Mouse (Mus musculus) megakaryocyte, adult 5-6 weeks (primary cell): ENCODE data around the gene Cx3cl1. TPM values are rescaled to one million over a fixed set of nuclear protein-coding genes. Genes with fewer than 3 reads are reported as not detected.

Source experiments
- ATAC-seq: 2 replicates; pipeline ENCODE4 v1.8.0; 2016; ENCODE audit warnings: mild to moderate bottlenecking, inconsistent platforms; ENCODE audit not compliant: poor library complexity, severe bottlenecking
- total RNA-seq, 2 experiments: library from RNA; stranded (forward) in 1 of 2; stranded (reverse) in 1 of 2; fragments of 153-499, 151-499 nt in 1 of 2; fragments of 221-1000, 200-1000 nt in 1 of 2; gene quantifications; 2 replicates each; pipeline versions ENCODE4 v1.2.3 to v1.2.4; 2015 to 2017

The Cx3cl1 gene
- total RNA-seq, 2 experiments from 2014 or later, result 0.13 TPM; not detected in 1

DNA sequence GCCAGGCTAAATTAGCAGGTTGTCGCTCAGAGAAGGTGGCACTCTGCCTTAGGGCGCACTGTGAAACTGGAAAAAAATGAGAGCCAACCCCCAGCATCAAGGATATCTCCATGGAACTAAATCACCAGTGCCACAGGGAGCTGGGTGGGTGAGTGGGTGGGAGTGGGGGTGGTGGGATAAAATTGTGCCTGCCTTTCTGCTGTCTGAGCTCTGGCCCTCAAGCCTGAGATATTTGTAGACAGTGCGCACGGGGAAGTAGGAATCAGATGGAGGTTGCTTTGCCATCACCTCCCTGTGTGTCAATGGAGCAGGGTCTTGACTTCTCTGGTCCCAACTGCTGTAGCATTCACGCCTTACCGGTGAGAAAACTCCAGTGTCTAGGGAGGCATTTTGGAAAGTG lies 1.2 kb downstream of the Cx3cl1 start:
- no peak for ATAC-seq

DNA sequence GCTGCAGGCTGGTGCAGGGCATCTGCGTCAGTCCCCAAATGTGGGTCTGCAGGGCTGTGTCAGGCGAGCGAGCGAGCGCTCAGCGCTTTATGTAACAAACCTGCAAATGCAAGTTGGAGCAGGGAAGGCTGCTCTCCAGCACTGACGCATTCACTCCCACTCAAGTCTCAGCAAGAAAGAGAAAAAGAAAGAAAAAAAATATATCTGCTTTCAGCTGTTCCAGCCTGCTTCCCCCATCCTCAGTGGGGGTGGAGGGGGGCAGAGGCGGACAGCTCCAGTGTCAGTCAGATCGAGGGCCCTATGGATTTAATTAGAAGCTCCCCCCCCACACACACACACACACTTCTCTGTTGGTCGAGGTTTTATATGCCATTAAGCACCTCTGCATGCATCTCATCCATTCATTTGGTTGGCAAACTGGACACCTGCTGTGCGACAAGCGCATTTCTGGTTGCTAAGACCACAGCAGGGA lies 1.9 kb downstream of the Cx3cl1 start:
- no peak for ATAC-seq

DNA sequence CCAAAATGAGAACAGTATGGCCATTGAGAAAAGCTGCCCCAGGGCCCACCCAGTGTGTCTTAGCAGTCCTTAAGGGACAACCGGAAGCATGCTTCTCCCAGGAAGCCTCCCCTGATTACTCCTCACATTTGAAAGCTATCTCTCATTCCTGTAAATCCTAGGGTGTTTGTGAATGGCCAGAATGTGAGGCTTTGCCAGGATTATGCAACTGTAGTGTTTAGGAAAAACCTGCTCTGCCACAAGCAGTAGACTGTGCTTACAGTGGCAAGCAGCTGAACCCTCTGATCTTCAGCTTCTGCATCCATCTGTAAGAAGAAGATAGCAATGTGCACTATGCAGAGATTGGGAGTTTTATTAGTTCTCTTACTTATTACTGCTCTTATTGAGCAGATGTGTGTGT lies 2.8 kb downstream of the Cx3cl1 start:
- ATAC-seq, result no peak

DNA sequence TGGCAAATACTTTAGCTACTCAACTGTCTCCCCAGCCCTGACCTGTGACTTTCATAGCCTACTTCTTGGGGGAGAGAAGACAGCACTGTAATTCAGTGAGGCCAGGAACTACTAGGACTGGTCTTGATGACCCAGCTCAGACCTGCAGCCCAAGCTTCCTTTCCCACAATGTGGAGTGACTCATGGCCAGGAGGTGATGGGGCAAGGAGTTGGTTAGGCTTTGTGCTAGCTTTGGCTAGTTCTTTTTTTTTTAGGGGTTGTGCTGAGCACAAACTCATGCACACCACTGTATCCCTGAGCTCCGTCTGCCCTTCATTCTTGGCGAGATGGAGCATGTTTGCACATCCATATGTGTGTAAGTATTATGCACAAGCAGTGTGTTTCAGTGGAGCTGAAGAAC lies 4.5 kb downstream of the Cx3cl1 start:
- ATAC-seq, result no peak

DNA sequence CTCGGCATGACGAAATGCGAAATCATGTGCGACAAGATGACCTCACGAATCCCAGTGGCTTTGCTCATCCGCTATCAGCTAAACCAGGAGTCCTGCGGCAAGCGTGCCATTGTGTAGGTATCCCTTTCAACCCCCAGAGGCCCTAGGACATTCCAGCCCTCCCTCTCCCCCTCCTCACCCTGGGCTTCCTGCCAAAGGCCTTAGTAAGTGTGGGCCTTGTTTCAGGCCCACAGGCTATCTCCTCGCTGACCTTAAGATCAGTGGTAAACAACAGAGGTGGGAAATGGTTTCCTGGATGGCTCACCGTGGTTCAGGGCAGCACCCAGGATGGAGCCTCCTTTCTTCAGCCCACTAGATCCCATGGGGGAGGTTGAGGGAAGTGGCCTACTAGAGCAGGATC lies 6.2 kb downstream of the Cx3cl1 start:
- no peak for ATAC-seq

DNA sequence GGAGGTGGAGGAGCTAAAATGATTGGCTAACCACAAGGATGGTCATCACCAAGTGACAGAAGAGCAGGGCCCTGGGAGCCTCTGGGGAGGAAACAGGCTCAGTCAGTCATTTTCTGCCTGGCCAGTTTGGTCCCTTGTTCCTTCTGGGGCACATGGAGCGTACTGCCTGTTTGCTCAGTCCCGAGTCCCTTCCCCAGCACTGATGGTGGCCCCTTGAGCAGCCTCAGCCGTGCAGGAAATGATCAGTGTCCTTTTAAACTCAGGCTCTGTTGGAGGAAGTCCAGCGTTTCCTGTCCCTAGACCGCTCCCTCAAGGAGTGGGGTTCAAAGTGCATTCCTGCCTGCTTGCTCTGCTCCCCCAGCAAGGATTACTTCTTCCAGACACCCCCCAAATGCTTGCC lies 6.7 kb downstream of the Cx3cl1 start:
- peak; percentile 41; the same call in 1 of the 2 replicates for ATAC-seq

DNA sequence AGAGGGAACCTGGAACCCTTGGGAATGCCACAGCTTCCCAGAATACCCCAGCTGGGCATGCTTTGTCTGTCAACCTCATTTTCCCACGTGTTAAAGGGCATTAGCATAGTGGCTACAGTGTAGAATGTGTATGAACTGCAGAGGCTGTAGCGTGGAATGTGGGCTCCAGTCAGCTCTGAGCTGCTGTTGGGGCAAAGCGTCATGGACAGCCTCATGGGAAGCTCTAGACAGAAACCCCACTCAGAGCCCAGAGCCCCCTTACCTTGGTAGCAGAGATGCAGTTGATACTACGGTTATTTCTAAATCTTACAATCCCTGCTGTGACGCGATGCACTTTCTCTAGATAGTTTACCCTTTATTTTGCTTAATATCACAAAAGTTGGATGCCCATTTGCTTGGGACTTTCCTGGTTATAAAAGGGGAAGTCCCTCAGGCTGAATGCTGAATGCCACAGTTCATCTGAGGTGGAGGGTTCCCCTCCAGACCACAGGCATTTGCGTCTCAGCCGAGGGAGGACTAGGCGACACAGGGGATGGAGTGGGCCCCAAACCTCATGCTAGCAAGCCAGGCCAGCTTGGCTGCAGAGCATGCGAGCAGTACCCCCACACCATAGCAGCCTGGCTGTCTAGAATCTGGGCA lies 7.2 kb downstream of the Cx3cl1 start:
- ATAC-seq, result peak; percentile 67

DNA sequence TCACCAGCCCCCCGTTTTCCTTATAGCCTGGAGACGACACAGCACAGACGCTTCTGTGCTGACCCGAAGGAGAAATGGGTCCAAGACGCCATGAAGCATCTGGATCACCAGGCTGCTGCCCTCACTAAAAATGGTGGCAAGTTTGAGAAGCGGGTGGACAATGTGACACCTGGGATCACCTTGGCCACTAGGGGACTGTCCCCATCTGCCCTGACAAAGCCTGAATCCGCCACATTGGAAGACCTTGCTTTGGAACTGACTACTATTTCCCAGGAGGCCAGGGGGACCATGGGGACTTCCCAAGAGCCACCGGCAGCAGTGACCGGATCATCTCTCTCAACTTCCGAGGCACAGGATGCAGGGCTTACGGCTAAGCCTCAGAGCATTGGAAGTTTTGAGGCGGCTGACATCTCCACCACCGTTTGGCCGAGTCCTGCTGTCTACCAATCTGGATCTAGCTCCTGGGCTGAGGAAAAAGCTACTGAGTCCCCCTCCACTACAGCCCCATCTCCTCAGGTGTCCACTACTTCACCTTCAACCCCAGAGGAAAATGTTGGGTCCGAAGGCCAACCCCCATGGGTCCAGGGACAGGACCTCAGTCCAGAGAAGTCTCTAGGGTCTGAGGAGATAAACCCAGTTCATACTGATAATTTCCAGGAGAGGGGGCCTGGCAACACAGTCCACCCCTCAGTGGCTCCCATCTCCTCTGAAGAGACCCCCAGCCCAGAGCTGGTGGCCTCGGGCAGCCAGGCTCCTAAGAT lies 7.9 kb downstream of the Cx3cl1 start:
- ATAC-seq, result no peak

DNA sequence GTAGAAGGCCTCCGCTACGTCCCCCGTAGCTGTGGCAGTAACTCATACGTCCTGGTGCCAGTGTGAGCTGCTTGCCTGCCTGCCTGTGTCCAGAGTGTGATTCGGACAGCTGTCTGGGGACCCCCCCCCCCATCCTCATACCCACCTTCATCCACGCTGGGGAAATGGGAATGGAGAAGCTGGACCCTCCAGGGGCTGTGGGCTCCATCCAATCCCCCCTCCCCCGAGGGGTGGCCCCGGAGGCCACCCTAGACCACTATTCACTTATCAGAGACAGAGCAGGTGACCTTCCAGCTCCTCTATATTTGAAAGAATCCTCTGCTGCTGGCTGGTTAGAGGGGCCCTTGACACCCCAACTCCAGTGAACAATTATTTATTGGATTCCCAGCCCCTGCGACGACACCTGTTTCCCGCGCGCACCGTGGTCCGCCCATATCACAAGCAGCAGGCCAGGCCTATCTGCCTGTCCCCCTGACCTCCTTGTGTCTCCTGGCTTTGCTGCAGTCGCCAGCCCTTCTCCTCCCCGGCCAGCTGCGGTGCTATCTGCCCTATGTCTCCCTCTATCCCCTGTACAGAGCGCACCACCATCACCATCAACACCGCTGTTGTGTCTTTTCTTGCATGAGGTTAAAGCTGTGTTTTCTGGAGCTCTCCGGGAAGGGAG lies 8.8 kb downstream of the Cx3cl1 start:
- ATAC-seq, result no peak

DNA sequence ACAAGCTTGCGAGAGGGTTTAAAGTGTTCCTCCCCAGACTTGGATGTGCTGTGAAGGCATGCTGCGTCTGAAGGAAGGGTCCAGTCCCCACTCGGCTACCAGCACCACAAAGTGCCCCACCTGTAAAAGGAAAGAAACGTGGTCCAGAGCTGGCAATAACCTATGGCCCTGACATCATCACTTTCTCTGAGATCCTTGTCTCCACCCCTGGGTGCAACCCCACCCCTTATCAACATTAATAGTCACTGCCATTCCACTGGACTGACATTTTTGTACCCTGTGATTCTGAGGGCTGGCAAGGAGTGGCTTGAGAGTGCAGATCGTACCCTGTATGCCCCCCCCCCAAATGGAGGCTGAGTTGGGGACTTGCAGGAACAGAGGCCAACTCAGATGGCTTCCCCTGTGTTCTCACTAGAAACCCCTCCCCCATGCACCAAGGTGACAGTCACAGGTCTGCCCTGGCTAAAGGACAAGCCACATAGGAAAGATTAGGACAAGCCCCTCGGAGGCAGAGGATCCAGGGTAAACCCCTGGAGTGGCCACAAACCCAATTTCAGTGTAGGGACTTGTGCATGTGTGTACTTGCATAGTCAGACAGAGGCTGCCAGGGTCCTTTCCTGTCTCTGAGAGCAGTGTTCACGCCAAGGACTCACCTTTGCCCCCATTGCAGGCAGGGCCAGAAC lies 9.5 kb downstream of the Cx3cl1 start:
- no peak for ATAC-seq

DNA sequence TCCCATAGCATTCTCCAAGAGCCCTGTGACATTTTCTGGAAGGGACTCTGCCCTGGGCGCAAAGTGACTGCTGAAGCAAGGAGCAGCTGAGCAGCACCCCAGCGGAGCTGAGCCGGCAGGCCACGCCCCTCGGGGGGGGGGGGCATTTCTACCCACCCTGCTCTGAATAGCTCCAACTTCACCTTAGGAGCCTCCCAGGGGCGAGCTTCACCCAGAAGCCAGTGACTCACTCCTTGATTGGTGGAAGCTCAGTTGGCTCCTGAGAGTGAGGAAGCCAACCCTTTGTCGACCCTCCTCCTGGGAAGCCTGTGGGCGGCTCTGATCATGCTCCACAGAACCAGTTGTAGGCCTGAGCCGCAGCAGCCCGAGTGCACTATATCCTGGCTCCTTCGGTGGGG lies 10.0 kb downstream of the Cx3cl1 start:
- ATAC-seq, result no peak

DNA sequence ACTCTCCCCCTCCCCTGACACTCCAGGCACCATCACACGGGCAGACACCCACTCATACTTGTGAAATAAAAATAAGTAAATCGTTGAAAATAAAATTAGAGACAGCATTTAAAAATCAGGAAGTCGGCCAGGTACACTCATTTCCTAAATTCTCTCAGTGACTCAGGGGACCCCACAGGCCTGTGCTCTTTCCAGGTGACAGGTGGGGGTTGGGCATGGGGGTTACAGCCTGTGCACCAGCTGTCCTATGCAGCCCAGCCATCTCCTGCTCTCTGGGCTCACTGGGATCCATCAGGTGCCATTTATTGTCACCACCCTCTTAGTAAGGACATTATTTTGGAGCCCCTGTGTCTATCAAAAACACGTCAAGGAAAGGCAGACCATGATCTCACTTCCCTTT lies 12.1 kb downstream of the Cx3cl1 start:
- ATAC-seq, result no peak

DNA sequence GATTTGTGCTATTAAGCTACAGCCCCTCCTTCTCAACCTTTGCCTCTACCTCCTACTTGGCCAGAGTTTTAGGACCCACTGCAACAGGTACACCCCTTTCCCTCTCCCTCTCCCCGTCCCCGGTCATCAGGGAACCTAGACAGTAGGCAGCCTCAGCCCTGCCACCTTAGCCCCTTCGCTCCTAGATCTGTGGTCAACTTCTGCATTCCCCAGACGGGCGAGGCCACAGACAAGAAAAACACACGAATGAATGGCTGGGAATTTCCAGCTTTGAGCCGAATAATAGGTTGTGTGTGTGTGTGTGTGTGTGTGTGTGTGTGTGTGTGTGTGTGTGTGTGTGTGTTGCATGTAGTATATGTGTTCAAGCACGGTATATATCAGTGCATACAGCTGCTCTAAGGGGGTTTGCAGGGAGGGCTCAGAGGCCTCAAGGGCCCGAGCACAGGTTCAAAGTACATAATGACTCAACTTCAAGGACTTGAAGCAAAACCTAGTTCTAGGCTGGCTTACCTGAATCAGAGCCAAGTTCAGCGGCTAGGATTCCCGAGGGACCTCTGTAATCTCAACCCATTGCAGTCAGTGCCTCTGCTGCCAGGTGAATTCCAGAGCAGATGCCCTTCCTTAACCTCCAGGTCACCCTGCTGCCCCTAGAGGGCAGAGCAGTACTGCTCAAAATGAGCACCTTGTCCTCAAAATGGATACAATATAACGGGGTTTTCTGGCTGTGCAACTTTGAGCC lies 13.6 kb downstream of the Cx3cl1 start:
- ATAC-seq, result peak; percentile 80

DNA sequence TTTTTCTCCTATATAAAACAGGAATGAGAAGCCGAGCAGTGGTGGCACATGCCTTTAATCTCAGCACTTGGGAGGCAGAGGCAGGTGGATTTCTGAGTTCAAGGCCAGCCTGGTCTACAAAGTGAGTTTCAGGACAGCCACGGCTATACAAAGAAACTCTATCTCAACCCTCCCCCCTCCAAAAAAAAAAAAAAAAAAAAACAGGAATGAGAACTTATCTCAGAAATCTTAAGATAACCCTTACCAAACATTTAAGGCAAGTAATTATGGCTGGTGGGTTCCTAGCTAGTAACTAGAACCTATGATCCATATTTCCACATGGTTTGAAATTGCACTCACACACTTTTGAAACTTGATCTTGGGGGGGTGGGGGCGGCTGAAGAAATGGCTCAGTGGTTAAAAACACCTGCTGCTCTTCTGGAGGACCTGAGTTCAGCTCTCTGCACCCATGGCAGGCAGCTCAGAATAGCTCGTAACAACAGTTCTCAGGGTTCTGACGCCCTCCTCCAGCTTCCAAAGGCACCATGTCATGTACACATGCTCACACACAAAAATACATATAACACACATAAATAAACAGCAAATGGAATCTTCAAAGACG lies 14.3 kb downstream of the Cx3cl1 start:
- ATAC-seq, result no peak

DNA sequence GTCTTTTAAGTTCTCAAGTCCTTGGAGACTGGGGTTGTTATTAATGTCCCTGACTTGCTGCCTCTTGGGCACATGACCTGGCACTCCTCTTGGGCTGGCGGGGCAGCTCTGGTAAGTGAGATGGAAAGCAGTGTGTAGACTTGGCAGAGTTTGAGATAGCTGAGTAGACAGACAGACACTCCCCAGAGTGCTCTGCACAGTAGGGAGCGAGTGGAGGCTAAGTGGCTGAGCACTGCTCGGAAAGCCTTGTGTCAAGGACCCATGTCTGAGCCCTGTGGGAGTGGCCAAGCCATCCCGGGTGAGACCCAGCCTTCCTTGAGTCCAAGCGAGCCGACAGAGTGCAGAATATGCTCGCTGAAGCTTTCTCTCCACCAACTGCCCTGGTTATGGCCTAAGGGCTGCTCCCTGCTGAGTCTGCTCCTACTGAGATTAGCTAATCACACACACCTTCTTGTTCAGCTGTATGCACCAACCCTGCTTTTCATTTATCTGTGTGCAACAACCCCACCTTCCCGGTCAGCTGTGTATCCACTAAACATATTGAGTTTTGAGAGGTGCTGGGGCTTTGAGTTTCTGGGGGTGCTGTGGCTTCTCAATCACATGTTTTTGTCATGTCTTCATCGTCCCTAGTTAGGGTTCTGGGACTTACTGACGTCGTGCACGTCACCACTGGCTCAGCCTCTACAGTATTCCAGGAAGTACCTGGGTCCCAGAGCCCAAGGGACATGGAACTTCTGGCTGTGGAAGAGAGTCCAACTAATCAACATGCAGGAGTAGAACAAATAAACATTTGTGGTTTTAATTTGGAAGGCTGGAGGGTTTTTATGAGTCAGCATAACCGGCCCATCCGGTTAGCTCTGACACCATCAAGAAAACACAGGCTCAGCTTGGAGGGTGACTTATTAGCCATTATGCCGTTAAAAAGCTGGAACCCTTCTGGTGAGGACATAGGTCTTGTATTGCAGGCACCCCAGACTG lies 16.0 kb downstream of the Cx3cl1 start:
- peak; percentile 46; the same call in 1 of the 2 replicates for ATAC-seq

DNA sequence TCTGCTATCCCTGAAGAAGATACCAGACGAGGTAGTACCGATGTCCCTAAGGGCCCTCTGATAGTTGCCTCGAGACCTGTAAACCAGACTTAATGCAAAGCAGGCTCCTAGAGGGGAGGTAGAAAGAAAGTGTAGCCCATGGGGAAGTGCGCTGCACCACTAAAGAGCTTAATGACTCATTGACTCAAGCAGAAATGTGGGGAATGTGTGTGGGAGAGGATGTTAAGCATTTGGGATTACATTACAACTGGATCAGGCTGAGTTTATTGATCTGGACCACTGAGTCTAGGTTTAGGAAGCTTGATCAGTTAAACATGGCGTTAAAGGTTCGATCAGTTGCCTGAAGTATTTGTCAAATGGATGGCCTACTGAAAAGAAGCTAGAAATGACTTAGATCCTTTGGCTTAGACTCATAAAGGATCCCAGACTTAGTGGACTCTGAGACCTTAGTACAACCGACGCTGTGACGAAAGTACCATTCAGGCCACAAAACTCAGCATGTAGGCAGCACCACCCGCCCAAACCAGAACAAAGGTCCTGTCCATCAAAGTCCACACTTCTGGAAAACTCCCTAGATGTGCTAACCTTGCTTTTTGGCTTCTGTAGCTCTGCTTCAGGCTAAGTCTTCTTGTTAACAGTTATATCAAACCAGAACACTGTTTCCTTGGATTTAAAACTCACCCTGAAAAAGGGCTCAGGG lies 17.6 kb downstream of the Cx3cl1 start:
- no peak for ATAC-seq

DNA sequence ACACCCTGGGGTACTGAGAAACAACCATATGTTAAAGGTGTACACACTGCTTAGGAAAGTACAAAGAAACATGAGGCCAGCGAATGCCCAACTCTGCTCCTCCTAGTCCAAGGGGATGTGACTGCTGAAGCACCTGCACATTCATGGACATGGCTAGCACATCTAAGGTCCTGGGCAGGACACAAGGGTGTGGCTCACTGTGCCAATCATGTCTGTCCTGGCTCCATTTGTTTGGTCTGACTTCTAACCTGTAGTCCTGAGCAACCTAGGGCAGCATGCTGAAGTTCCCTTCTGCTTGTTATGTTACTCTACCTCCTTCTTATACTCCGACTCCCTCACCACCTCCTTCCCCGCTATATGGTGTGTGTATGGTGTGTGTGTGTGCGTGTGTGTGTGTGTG lies 22.6 kb downstream of the Cx3cl1 start:
- ATAC-seq, result no peak

DNA sequence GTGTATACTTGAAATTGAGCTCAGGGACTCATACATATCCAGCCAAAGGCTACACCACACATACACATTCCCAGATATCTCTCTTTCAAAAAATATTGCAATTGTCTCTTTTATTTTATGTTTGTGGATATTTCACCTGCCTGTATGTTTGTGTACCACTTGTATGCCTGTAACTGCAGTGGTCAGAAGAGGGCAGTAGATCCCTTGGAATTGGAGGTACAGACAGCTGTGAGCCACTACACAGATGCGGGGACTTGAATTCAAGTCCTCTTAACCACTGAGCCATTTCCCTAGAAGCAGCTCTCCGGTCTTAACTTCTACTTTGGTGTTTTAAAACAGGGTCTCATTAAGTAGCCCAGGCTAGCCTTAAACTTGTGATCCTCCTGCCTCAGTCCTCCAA lies 23.0 kb downstream of the Cx3cl1 start:
- ATAC-seq, result no peak
